Mouse (Mus musculus): ENCODE measurements around the gene Slc23a2. TPM values are rescaled to one million over a fixed set of nuclear protein-coding genes. Genes with fewer than 3 reads are reported as not detected.
A peak's percentile ranks its signal among the peaks of the same experiment; 100 is the strongest.

The Slc23a2 gene
- polyA plus RNA-seq, 1 experiment from 2014 or later: 4.1 TPM

DNA sequence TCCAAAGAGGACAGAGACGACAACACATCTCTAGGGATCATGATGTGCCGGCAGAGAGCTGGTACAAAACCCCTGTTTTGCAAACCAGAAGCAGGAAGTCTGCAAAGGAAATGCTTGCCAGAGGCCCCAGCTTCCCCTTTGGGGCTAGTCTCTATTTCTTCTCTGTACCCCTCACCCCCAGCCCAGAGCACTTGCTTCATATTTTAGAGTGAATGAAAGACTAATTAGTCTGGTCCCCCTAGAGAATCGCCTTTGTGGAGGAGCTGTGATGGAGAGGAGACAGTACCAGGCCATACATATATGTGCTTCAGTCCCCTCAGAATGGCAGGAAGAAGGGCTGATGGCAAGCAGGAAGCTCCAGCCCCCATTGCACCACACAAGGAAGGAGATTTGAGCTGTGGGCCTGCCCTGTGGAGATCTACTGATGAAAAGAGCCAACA is 125.5 kb downstream of the Slc23a2 start:
- Histone ChIP-seq H3K27me3 (ENCODE audit: control insufficient read depth, insufficient read depth, low read depth, low read length) (no peaks in the 10 kb centered on the region), H3K4me1 (ENCODE audit: control insufficient read depth, low read depth, low read length) (peaks cover 3% of the 10 kb centered on the region; the same call in 1 of the 2 replicates), H3K4me2 (ENCODE audit: low read depth, low read length) (peak overlapping the region; percentile 33; the same call in 1 of the 2 replicates), H3K36me3 (ENCODE audit: control insufficient read depth, insufficient read depth) (no peaks in the 10 kb centered on the region), H3K9me3 (replicated peaks; ENCODE audit: control insufficient read depth, low read length) (no peaks in the 10 kb centered on the region), H3K4me3 (ENCODE audit: low read depth, low read length) (0 out of 2 replicates have a peak overlapping the region, but pooled peaks have one; percentile 19), H3K27ac (ENCODE audit: low read length) (peak overlapping the region; percentile 53; the same call in 1 of the 2 replicates), H3K9ac (ENCODE audit: low read depth, low read length) (no peak overlapping the region)
- 0 out of 2 replicates have a peak, but pooled peaks have one; percentile 22 for ATAC-seq (ENCODE audit: low read depth)
- WGBS (ENCODE audit: insufficient replicate concordance): 14% methylated on average over 3 of the region's 3 CpGs

GRCm38 (mm10) chr2:132018156-132018555 is 126.8 kb downstream of the Slc23a2 start:
- no peaks in the 10 kb centered on the region for H3K36me3 ChIP-seq (ENCODE audit: control insufficient read depth, insufficient read depth)
- no peak overlapping the region for H3K27ac ChIP-seq (ENCODE audit: low read length)
- H3K27me3 ChIP-seq (ENCODE audit: control insufficient read depth, insufficient read depth, low read depth, low read length): no peaks in the 10 kb centered on the region
- H3K4me1 ChIP-seq (ENCODE audit: control insufficient read depth, low read depth, low read length): peaks cover 3% of the 10 kb centered on the region; the same call in 1 of the 2 replicates
- no peak overlapping the region for H3K9ac ChIP-seq (ENCODE audit: low read depth, low read length)
- no peak overlapping the region for H3K4me3 ChIP-seq (ENCODE audit: low read depth, low read length)
- no peaks in the 10 kb centered on the region for H3K9me3 ChIP-seq (replicated peaks; ENCODE audit: control insufficient read depth, low read length)
- 12% methylated on average over 4 of the region's 4 CpGs for WGBS (ENCODE audit: insufficient replicate concordance)
- ATAC-seq (ENCODE audit: low read depth): no peak
- H3K4me2 ChIP-seq (ENCODE audit: low read depth, low read length): no peak overlapping the region

DNA sequence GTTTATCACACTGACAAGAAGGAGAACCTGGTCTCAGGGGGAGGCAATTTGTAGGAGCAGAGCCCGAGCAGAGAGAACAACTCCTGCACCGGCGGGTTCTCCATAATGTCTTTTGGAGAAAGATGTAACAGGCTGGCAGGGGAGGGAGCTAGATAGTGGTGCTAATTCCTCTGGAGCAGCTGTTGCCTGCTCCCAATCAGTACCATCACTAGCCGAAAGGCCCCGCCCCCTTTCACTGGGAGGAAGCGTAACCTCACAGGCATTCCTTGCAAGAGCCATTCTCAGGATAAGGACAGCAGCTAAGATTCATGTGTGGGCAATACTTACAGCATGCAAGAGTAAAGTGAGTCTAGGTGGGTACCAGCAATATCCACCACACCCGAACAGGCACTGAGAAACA is 127.3 kb downstream of the Slc23a2 start:
- no peak overlapping the region for H3K27ac ChIP-seq (ENCODE audit: low read length)
- no peaks in the 10 kb centered on the region for H3K36me3 ChIP-seq (ENCODE audit: control insufficient read depth, insufficient read depth)
- H3K4me3 ChIP-seq (ENCODE audit: low read depth, low read length): no peak overlapping the region
- H3K4me1 ChIP-seq (ENCODE audit: control insufficient read depth, low read depth, low read length): peaks cover 3% of the 10 kb centered on the region; the same call in 1 of the 2 replicates
- WGBS (ENCODE audit: insufficient replicate concordance): 26% methylated on average over 7 of the region's 7 CpGs
- H3K27me3 ChIP-seq (ENCODE audit: control insufficient read depth, insufficient read depth, low read depth, low read length): no peaks in the 10 kb centered on the region
- H3K9ac ChIP-seq (ENCODE audit: low read depth, low read length): no peak overlapping the region
- ATAC-seq (ENCODE audit: low read depth): no peak
- no peak overlapping the region for H3K4me2 ChIP-seq (ENCODE audit: low read depth, low read length)
- no peaks in the 10 kb centered on the region for H3K9me3 ChIP-seq (replicated peaks; ENCODE audit: control insufficient read depth, low read length)

DNA sequence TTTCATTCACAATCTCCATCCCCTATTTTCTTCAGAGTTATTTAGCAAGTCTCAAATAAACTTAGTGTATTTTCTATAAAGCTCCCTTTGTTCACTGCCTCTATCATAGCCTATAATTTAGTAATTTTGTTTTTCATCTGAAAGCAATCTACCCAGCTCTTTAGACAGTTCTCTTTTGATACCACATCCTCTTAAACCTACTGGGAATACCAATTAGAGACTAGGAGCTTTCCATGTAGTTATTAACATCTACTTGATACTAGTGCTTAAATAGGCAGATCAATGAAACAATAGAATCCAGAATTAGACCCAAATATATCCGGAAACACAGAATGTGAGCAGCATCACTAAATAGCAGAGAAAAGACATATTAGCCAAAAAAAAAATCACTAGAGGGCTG is 128.9 kb downstream of the Slc23a2 start:
- no peaks in the 10 kb centered on the region for H3K27me3 ChIP-seq (ENCODE audit: control insufficient read depth, insufficient read depth, low read depth, low read length)
- H3K36me3 ChIP-seq (ENCODE audit: control insufficient read depth, insufficient read depth): no peaks in the 10 kb centered on the region
- H3K4me2 ChIP-seq (ENCODE audit: low read depth, low read length): no peak overlapping the region
- no peak overlapping the region for H3K4me3 ChIP-seq (ENCODE audit: low read depth, low read length)
- 65% methylated on average over 1 of the region's 1 CpGs for WGBS (ENCODE audit: insufficient replicate concordance)
- ATAC-seq (ENCODE audit: low read depth): no peak
- H3K9ac ChIP-seq (ENCODE audit: low read depth, low read length): no peak overlapping the region
- no peaks in the 10 kb centered on the region for H3K9me3 ChIP-seq (replicated peaks; ENCODE audit: control insufficient read depth, low read length)
- H3K4me1 ChIP-seq (ENCODE audit: control insufficient read depth, low read depth, low read length): 0 out of 2 replicates have a peak, but pooled peaks cover 3% of the 10 kb centered on the region
- H3K27ac ChIP-seq (ENCODE audit: low read length): no peak overlapping the region

DNA sequence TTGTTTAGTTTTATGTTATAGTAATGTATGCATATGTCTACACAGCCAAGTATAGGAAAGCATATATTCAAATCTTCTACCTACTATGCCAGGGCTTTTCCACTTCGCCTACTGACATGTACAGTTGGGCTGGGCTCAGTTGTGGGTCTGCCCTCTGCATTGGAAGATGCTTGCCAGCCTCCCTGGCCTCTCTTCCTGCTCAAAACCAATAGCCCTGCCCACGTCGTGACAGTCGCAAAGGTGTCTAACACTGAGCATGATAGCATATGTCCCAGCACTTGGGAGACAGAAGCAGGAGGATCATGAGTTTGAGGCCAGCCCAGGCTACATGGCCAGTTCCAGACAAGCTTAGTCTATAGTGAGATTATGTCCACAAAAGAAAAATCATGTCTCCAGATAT is 131.8 kb downstream of the Slc23a2 start:
- no peak overlapping the region for H3K4me2 ChIP-seq (ENCODE audit: low read depth, low read length)
- no peak for ATAC-seq (ENCODE audit: low read depth)
- H3K27ac ChIP-seq (ENCODE audit: low read length): no peak overlapping the region
- 48% methylated on average over 4 of the region's 4 CpGs for WGBS (ENCODE audit: insufficient replicate concordance)
- H3K27me3 ChIP-seq (ENCODE audit: control insufficient read depth, insufficient read depth, low read depth, low read length): no peaks in the 10 kb centered on the region
- 0 out of 2 replicates have a peak, but pooled peaks cover 3% of the 10 kb centered on the region for H3K4me1 ChIP-seq (ENCODE audit: control insufficient read depth, low read depth, low read length)
- no peaks in the 10 kb centered on the region for H3K36me3 ChIP-seq (ENCODE audit: control insufficient read depth, insufficient read depth)
- no peaks in the 10 kb centered on the region for H3K9me3 ChIP-seq (replicated peaks; ENCODE audit: control insufficient read depth, low read length)
- H3K9ac ChIP-seq (ENCODE audit: low read depth, low read length): no peak overlapping the region
- no peak overlapping the region for H3K4me3 ChIP-seq (ENCODE audit: low read depth, low read length)

- Histone ChIP-seq H3K36me3 (ENCODE audit: control insufficient read depth, insufficient read depth) (no peaks in the 10 kb centered on the region), H3K9ac (ENCODE audit: low read depth, low read length) (no peak overlapping the region), H3K9me3 (replicated peaks; ENCODE audit: control insufficient read depth, low read length) (no peaks in the 10 kb centered on the region), H3K27me3 (ENCODE audit: control insufficient read depth, insufficient read depth, low read depth, low read length) (no peaks in the 10 kb centered on the region), H3K27ac (ENCODE audit: low read length) (no peak overlapping the region), H3K4me1 (ENCODE audit: control insufficient read depth, low read depth, low read length) (no peaks in the 10 kb centered on the region), H3K4me3 (ENCODE audit: low read depth, low read length) (no peak overlapping the region), H3K4me2 (ENCODE audit: low read depth, low read length) (no peak overlapping the region)
- 83% methylated on average over 2 of the region's 2 CpGs for WGBS (ENCODE audit: insufficient replicate concordance)
- ATAC-seq (ENCODE audit: low read depth): no peak
These were observed 134.1 kb downstream of the Slc23a2 start for GRCm38 (mm10) chr2:132010781-132011180.

GRCm38 (mm10) chr2:132008186-132008585 is 136.7 kb downstream of the Slc23a2 start:
- ATAC-seq (ENCODE audit: low read depth): no peak
- H3K27ac ChIP-seq (ENCODE audit: low read length): no peak overlapping the region
- H3K36me3 ChIP-seq (ENCODE audit: control insufficient read depth, insufficient read depth): no peaks in the 10 kb centered on the region
- H3K9ac ChIP-seq (ENCODE audit: low read depth, low read length): no peak overlapping the region
- H3K4me2 ChIP-seq (ENCODE audit: low read depth, low read length): no peak overlapping the region
- no peaks in the 10 kb centered on the region for H3K9me3 ChIP-seq (replicated peaks; ENCODE audit: control insufficient read depth, low read length)
- no peak overlapping the region for H3K4me3 ChIP-seq (ENCODE audit: low read depth, low read length)
- WGBS (ENCODE audit: insufficient replicate concordance): 33% methylated on average over 4 of the region's 4 CpGs
- no peaks in the 10 kb centered on the region for H3K27me3 ChIP-seq (ENCODE audit: control insufficient read depth, insufficient read depth, low read depth, low read length)
- no peaks in the 10 kb centered on the region for H3K4me1 ChIP-seq (ENCODE audit: control insufficient read depth, low read depth, low read length)

DNA sequence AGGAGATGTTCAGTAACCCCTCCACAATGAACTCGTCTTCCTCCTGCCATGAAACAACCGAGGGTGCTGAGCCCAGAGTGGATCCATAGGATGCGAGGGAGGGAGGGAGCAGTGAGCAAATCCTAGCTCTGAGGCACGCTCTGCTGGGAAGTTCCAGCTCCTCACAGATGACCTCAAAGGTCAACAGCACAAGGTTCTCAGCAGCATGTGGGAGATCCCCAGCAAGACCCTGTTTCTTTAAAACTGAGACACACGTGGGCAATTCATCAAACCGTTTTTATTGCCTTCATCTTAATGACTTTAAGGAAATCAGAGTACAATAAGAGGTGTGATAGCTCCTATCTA is 137.5 kb downstream of the Slc23a2 start:
- Histone ChIP-seq H3K36me3 (ENCODE audit: control insufficient read depth, insufficient read depth) (no peaks in the 10 kb centered on the region), H3K4me2 (ENCODE audit: low read depth, low read length) (no peak overlapping the region), H3K4me3 (ENCODE audit: low read depth, low read length) (no peak overlapping the region), H3K27ac (ENCODE audit: low read length) (no peak overlapping the region), H3K9me3 (replicated peaks; ENCODE audit: control insufficient read depth, low read length) (no peaks in the 10 kb centered on the region), H3K9ac (ENCODE audit: low read depth, low read length) (no peak overlapping the region), H3K27me3 (ENCODE audit: control insufficient read depth, insufficient read depth, low read depth, low read length) (no peaks in the 10 kb centered on the region), H3K4me1 (ENCODE audit: control insufficient read depth, low read depth, low read length) (no peaks in the 10 kb centered on the region)
- 47% methylated on average over 6 of the region's 6 CpGs for WGBS (ENCODE audit: insufficient replicate concordance)
- no peak for ATAC-seq (ENCODE audit: low read depth)

DNA sequence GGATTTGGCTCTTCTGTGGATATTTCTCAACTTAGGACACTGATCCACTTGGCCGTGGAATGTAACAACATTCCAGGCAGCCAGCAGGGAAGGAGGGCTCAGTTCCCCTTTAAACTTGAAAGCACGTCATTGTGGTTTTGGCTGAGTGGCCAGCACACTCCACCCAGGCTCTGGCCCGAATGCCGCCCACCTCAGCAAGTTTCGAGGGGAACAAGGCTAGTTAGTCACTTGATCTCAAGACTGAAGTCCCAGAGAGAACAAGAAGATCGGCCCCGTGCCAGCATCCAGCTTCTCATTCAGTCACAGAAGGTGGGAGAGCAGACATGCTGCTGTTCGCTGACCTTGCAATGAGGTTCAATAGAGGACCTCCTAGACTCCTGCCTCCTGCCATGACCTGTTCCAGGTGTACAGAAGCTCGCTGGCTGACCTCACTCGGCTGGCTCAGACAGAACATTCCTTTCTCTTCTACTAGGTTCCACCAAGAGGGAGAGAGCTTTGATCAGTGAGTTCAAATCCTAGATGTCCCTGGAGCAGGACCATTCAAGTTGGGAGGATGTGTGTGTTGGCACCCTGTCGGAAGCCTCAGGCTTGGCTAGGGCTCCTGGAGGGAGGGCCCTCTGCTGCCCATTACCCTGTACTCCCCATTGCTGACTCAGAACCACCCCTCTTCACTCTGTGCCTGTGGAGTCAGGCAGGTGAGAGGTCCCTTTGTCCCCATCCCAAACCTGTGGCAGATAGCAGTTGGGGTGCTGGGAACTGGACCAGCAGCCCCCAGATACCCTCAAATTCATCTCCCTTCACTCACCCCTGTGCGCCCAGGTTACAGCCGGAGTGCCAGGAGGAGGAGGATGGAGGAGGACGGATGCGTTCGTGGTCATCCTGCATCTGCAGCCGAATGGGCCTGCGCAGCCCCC is 138.1 kb downstream of the Slc23a2 start:
- Histone ChIP-seq H3K27me3 (ENCODE audit: control insufficient read depth, insufficient read depth, low read depth, low read length) (no peaks in the 10 kb centered on the region), H3K4me1 (ENCODE audit: control insufficient read depth, low read depth, low read length) (no peaks in the 10 kb centered on the region), H3K9me3 (replicated peaks; ENCODE audit: control insufficient read depth, low read length) (no peaks in the 10 kb centered on the region), H3K27ac (ENCODE audit: low read length) (no peak overlapping the region), H3K9ac (ENCODE audit: low read depth, low read length) (no peak overlapping the region), H3K36me3 (ENCODE audit: control insufficient read depth, insufficient read depth) (no peaks in the 10 kb centered on the region), H3K4me3 (ENCODE audit: low read depth, low read length) (no peak overlapping the region), H3K4me2 (ENCODE audit: low read depth, low read length) (no peak overlapping the region)
- 63% methylated on average over 18 of the region's 18 CpGs for WGBS (ENCODE audit: insufficient replicate concordance)
- peak; percentile 37; the same call in 1 of the 2 replicates for ATAC-seq (ENCODE audit: low read depth)

Measured in liver, embryonic 16.5 days (tissue).